Mouse (Mus musculus) monocyte, adult 5-6 weeks (primary cell): ENCODE data around the gene Tmem151b. TPM values are rescaled to one million over a fixed set of nuclear protein-coding genes. Genes with fewer than 3 reads are reported as not detected.

Experiments used
- ATAC-seq: fragments of 153-309, 156-312 bp; replicated peaks from 2 replicates; pipeline ENCODE4 v1.8.0; 2017; ENCODE audit warnings: mild to moderate bottlenecking; ENCODE audit not compliant: low TSS enrichment, insufficient number of reproducible peaks, severe bottlenecking, poor library complexity, low FRiP score
- total RNA-seq: library from RNA; stranded (forward); fragments of 200-1000, 200-491, 200-594 nt; gene quantifications from 3 replicates; pipeline ENCODE4 v1.2.3, GENCODE M21; 2017

The Tmem151b gene
- total RNA-seq, 1 experiment from 2014 or later, result not detected

DNA sequence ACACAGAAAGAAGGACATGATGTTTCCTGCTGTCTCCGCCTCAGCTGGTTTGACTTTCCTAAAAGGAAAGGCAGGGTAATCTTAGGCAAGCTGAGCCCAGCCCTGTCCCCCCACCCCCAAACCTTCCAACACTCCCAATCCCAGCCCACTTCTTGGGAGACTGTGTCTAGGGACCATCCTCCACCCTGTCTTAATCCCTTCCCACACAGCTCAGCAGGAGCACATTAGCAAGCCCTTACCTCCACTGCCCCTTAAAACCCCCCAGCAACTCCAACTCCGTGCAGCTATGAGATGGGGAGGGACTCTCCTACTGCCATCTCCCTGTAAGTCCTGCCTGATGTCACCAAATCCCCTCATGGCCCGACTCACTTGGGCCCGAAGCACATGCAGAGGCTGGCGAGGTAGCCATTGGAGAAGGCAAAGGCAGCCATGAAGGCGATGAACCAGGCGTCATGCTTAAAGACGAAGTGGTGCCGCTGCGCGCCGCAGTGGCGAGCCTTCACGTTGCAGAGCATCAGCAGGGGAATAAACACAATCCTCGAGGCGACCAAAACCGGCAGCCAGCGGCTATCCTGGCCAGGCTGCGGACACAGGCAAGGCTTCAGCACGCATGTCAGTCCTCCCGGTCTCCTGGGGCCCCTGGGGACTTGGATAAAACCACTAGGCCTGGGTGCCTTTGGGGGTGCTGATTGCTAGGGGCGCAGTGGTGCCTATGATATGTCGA is 36.4 kb upstream of the Tmem151b start:
- no peak for ATAC-seq

DNA sequence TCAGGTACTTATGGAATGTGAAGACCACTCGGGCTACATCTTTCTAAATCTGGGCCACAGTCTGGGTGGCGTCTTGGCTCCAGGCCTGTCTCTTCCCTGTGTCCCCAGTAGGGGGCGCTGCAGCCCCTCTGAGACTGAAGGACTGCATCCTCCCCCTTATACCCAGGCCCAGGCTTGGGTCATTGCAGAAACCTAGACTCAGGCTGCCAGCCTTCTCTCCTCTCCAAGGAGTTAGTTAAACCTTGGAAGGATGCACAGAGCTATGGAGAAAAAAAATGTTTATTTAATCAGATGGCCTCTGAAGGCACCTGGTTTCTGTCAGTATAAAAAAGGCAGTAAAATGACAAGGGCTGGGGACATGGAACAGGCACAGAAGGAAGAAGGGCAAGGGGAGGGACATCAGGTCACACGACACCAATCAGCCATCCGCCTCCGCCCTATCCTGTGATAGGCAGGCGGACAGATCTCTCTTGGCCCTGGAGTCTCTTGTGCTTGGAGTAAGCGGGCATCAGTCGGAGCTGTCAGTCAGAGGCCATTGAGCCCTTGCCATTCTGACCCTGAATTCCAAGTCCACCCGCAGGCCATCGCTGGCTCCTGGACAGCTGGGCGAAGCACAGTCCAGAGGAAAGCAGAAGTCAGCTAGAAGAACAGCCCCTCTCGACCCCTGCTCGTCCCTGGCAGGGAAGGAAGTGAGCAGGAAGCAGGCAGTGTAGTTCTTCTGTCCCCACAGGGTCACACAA is 35.6 kb upstream of the Tmem151b start:
- peak; percentile 48 for ATAC-seq

DNA sequence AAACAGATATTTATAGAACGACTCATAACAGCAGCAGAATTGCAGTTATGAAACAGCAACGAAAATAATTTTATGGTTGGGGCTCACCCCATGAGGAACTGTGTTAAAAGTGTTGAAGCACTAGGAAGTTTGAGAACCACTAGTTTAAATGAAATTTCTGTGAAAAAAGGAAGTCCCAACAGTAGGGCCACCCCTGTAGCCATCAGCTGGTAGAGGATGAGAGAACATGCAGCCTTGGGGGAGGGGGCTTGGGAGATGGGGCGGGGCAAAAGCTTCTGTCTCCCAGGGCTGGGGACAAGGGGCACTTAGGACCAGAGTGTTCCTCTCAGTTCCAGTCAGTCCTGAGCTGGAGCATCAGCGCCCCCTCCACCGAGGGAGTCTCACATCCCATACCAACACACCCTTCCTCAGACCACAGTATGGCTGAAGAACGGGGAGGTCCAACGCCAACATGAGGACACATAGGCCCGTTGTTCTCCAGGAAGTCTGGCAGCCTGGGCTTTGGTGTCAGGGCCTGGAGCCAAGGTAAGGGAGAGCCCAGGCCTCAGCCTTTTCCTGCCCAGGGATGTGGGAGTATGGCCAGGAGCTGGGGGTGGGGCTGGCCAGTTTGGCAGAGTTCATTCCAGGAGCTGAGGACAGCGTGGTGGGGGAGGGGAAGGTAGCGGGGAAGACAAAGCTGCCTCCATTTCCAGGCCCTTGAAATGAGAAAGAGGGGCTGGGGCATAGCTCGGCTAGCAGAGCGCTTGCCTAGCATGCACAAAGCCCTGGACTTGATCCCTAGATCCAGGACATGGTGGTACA is 34.8 kb upstream of the Tmem151b start:
- ATAC-seq, result peak; percentile 20; the same call in 1 of the 2 replicates

DNA sequence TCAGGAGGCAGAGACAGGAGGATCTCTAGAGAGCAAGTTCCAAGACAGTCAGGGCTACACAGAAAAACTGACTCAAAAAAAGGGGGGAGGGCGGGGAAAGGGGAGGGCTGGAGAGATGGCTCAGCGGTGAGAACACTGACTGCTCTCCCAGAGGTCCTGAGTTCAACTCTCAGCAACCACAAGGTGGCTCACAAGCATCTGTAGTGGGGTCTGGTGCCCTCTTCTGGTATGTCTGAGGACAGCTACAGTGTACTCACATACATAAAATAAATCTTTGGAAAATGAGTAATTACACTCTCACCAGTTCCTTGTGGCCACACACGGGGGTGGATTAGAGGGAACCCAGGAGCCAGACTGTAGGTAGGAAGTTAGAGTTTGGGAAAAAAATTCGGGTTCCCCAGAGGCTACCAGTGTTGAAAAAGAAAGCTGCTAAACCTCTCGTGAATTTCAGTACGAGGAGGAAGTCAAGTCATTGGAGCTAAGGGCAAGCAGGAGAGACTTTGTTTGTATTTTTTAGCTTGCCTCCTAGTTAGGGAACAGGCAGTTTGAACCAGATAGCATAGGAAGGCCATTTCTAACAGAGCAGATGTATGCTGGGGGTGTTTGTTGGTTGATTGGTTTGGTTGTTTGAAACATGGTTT is 33.4 kb upstream of the Tmem151b start:
- ATAC-seq, result no peak

DNA sequence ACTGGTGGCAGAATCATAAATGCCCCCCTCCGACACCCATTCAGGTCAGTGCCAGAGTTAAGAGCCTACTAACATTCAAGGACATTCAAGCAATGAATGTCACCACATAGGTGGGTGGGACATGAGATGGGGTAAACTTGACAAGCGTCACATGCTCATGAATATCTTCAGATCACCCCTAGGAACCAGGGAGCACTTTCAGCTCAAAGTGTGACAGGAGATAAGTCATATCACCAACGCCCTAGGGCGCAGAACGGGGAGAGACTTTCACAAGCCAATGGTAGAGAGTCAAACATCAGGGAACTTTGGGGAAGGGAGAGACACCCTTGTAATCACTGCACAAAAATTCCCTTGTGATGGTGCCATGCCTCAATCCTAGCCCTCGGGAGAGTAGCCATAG is 32.7 kb upstream of the Tmem151b start:
- no peak for ATAC-seq

DNA sequence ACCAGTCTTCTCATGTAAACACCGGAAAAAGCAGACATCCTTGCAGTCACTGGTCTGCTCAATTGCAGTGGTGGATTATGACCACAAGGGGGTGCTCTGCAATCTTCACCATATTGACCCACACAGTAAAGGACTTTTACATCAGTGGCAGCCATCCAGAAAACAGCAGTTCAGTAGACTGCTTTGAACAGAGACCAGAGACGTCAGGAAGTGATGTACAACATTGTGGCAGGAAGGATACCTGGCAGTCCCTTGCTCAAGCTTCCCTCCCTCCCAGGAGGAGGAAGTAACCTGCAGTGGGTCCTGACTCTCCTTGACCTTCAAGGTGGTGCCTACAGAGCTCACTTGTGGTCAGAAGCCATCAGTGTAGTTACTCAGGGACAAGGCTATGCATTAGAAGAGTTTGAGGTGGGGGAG is 32.1 kb upstream of the Tmem151b start:
- ATAC-seq, result peak; percentile 42; the same call in 1 of the 2 replicates

DNA sequence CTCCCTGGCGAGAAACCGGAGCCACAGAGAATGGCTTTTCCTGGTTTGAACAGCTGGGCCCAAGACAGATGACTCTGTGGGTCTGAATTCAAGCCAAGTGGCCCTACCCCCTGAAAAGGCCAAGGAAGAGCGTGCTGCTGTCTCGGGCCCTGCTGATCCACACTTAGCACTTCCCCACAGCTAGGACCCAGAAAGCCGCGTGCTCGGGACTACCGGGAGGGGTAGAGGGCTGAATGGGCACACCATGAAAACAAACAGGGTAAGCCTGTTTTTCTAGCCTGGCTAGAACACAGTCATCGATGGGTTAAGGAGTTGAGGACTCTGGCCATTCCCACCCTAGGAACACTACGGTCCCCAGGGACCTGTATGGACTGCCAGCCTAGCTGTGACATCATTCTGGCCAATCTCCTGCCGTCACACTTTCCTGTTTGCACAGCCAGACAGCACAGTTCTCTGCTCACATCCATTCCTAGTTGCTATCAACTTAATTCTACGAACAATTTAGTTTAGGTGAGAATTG is 31.5 kb upstream of the Tmem151b start:
- ATAC-seq, result no peak

DNA sequence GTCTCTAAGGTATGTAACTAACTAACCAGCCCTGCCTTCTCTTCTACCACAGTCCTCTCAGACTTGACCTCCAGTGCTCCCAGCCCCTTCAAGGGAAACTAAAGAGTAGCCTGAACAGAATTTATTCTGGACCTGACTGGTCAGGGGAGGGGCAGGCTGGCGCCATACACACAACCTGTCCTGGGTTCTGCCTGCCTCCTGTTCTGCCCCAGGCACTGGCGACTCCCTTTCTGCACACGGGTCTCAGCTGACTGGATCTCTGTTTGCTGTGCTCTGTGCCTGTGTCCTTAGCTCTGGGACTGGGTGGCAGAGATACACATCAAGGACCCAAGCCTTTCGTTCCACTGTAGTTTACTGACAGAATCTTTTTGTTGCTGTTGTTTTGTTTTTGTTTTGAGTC is 30.1 kb upstream of the Tmem151b start:
- ATAC-seq, result no peak

DNA sequence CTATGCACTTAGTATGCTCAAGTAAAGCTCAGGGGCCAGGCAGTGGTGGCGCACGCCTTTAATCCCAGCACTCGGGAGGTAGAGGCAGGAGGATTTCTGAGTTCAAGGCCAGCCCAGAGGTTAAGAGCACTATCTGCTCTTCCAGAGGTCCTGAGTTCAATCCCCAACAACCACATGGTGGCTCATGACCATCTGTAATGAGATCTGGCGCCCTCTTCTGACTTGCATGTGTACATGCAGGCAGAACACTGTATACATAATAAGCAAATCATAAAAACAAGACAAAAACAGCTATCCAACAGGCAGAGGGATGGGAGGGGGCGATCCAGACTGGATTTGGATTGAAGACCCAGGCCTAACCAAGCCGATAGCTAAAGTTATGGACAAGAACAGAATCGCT is 29.4 kb upstream of the Tmem151b start:
- ATAC-seq, result no peak

DNA sequence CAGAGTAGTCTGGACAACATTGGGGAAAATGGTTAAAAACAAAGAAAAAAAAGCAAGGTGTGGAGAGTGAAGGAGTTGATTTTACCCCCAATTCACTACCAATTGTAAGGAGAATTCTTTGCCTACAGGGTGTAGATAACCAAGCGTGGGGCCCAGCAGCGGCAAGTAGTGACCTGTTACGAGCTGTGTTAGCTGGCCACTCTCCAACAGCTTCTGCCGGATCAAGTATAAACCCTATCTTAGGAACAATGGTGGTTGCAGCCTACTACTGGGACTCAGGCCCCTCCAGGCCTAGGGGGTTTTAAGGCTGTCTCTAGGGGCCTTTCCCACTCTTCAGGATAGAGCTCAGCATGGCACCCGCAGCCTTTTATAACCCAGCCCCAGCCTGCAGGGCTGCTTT is 28.8 kb upstream of the Tmem151b start:
- ATAC-seq, result no peak

DNA sequence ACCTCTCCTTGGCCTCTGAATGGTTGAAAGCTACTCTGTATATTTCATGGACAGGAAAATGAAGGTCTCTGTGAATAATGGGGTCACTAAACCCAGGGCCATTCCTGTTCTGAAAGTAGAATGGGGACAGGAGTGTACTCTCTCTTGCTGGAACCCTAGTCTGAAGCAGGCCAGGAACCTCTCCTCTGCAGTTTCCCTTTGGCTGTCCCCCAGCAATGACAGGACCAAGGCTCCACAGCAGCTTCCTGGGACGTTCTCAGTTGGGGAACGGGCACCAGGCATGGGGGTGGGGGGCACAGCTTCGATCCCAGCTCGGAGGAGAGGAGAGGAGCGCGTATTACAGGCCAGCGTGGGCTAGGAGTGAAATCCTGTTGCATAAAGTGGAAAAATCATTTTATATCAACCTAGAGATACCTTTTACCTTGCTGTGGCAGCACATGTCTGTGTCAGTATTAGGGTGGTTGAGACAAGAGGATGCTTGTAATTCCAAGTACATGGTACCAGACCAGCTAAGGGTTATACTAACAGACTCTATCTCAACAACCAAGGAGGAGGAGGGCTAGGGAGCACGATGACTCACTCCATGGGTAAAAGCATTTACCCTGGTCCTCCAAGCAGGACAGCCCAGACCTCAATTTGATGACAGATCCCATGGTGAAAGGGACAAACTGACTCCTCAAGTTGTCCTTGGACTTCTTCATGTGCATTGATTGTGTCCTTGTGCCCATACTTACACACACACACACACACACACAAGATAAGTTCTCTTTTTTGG is 25.8 kb upstream of the Tmem151b start:
- no peak for ATAC-seq

DNA sequence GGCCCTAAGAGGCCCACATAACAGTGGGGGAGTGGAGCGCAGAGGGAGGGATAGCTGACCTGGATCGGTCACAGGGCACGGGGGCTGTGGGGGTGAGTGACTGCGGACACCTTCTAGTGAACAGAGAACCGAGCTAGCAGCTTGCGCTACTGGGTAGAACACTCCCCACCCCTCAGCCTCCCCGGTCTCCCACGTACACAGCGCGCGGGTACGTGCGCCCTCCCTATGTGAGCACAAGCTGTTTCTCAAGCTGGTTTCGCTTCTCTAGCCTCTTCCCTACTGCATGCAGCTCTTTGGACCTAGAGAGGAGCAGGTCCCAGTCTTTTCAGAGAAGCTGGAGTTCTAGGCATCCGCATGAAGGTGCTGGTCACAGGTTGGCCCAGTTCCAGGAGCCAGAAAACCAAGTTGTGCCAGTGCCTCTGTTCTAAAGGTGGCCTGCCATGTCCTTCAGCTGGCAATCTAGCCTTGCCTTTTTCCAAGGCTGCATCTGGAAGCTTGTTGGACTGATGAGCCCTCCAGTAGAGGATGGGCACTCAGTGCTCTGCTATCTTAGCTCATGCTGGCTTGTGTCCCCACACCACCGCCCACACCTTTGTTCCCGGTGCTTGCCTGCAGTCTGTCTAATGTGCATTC is 24.8 kb upstream of the Tmem151b start:
- peak; percentile 55 for ATAC-seq

DNA sequence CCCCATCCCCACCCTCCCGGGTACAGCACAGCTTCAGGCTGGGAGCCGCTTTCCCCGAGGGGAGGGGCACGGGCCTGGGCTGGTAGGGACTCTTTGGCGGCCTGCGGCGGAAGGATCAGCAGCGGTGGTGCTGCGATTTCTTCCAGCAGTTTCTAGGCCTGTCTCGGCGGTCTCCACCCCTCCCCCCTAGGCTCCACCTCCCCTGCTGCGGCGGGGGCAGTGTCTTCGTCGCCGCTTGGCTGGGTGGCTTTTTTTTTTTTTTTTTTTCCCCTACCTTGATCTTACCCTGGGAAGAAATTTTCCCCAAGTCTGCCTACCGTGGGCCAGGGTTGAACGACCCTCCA is 24.3 kb upstream of the Tmem151b start:
- ATAC-seq, result peak; percentile 65

DNA sequence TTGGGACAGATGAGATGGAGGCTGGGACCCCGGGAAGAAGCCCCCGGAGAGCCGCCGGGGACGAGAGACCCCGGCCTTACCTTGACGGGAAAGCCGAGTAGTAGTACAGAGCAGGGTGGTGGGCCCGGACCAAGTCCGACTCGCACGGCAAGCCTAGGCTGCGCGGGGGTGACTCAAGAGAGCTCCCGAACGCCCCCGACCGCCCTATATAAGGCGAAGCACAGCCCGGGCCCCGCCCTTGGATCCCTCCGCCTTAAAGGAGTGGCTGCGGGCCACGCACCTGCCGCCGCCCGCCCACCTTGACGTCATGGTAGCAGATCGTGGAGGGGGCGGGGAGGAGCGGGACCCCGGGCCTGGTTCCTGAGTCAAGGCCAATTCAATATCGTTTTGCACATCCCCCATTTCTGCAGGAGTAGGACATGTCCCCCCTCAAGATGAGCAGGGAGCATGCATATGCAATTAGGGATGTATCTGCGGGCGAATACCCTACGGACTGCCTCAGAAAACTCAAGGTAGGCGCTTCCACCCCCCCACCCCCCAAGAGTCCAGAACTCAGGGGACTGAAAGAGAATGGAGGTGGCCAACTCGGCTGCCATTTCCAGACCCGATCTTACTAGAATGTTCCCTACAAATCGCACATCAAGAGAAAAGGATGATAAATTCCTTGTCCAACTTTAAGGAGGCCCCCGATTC is 23.8 kb upstream of the Tmem151b start, which contains the start of gene Hsp90ab1:
Gene Hsp90ab1 (minus strand): TSS at position 185 of the 693 bp plus-strand sequence.
- peak; percentile 63 for ATAC-seq

DNA sequence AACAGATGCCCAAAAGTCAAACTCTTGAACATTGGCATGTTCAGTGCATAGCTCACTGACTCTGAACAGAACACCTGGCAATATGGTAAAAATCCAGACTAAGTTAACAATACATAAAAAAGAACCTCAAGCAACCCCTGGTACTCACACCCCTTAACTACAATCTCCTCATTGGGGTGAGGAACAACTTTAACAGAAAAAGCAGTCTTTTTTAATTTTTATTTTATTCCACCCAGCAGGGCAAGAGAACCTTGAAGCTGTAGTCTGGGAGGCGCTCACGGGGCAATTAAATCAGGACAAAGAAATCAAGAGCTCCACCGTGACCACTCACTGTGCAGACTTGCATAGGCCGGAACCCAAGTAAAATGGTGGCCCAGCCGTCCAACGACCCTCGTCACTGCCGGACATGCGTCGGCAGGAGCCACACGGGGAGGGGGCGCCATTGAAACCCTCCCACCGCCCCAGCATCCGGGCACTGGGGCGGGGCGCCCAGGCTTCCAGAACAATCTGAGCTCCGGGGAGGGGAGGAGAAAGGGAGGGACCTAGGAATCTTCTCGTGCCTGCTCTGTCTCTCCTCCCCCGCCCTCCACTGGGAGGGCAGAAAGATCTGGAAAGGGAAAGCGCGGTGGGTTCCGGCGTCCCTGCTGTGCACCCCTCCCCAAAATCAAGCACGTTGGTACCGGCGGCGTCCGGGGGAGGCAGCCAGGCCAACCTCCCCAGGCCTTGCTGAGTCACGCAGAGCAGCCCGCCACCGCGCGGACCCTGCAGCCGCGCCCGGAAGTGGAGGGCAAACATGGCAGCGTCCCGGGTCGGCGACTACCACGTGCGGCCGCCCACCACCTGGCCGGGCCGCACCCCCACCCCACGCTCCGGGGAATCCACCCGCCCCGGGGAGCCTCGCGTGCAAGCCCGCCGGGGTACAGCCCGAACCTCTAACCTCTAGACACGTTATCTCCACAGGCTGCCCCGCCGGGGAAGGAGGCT is 22.9 kb upstream of the Tmem151b start:
- 0 out of 2 replicates have a peak, but pooled peaks have one; percentile 4 for ATAC-seq

DNA sequence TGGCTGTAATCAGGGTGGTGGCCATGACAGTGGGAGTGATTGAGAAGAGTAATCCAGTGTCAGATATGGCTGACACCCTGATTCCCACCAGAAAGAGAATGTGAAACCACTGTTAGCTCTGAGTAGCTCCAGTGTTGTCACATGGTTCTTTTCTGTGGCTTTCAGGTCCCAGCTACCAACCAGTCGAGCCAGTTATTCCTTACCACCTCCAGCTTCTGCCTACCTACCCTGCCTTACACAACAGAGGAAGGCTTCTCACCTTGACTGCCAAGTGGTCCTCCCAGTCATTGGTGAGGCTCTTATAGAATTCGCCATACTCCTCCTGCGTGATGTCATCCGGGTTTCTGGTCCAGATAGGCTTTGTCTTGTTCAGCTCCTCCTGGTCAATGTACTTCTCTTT is 20.5 kb upstream of the Tmem151b start:
- ATAC-seq, result no peak
